Mouse (Mus musculus) ES-Bruce4 (cell line): ENCODE data around the gene Cntd1.

Experiments used
- CTCF ChIP-seq: IDR thresholded peaks from one replicate; pipeline ENCODE4 v1.8.1; 2011; ENCODE audit warnings: low read depth, low read length
- EP300 ChIP-seq: IDR thresholded peaks from 2 replicates; pipeline ENCODE4 v1.6.1; 2011; ENCODE audit warnings: low read depth, low read length; ENCODE audit not compliant: insufficient read depth
- POLR2A ChIP-seq: IDR thresholded peaks from one replicate; pipeline ENCODE4 v1.8.1; 2011; ENCODE audit warnings: low read length; ENCODE audit not compliant: insufficient read depth

- peak; percentile 56 for TF ChIP-seq POLR2A
- TF ChIP-seq CTCF = no peak
- TF ChIP-seq EP300 = 0 out of 2 replicates have a peak, but pooled peaks have one; percentile 28
Measured at GRCm38 (mm10) chr11:101253613-101254389, 25.0 kb upstream of the Cntd1 start, which contains the start of gene Vps25.
